Mouse (Mus musculus): ENCODE results near the gene Nav2.

Gene Nav2

GRCm38 (mm10) chr7:49000816-49001215 lies 92.3 kb downstream of the Nav2 start:
- DNase-seq (ENCODE audit: low spot score in 2 of 2) = peak; percentile 53 to 73

GRCm38 (mm10) chr7:49004402-49004801 lies 95.9 kb downstream of the Nav2 start:
- no peak for DNase-seq (ENCODE audit: low spot score in 2 of 2)

- no peak for DNase-seq (ENCODE audit: low spot score in 2 of 2)
Observed at GRCm38 (mm10) chr7:49006886-49007285, 98.4 kb downstream of the Nav2 start.

GRCm38 (mm10) chr7:49010739-49011138 lies 102.2 kb downstream of the Nav2 start:
- no peak for DNase-seq (ENCODE audit: low spot score in 2 of 2)

- DNase-seq (ENCODE audit: low spot score in 2 of 2) = no peak
Observed at GRCm38 (mm10) chr7:49012027-49012426, 103.5 kb downstream of the Nav2 start.

- no peak for DNase-seq (ENCODE audit: low spot score in 2 of 2)
Observed at GRCm38 (mm10) chr7:49014480-49014879, 106.0 kb downstream of the Nav2 start.

GRCm38 (mm10) chr7:49015297-49015696 lies 106.8 kb downstream of the Nav2 start:
- DNase-seq (ENCODE audit: low spot score in 2 of 2) = no peak

GRCm38 (mm10) chr7:49016088-49016487 lies 107.6 kb downstream of the Nav2 start:
- no peak for DNase-seq (ENCODE audit: low spot score in 2 of 2)

GRCm38 (mm10) chr7:49017794-49018193 lies 109.3 kb downstream of the Nav2 start:
- DNase-seq (ENCODE audit: low spot score in 2 of 2) = no peak

- no peak for DNase-seq (ENCODE audit: low spot score in 2 of 2)
Observed at GRCm38 (mm10) chr7:49018478-49018914, 110.0 kb downstream of the Nav2 start.

- DNase-seq (ENCODE audit: low spot score in 2 of 2) = no peak
Observed at GRCm38 (mm10) chr7:49025026-49025815, 116.7 kb downstream of the Nav2 start.

- DNase-seq (ENCODE audit: low spot score in 2 of 2) = no peak
Observed at GRCm38 (mm10) chr7:49025991-49026390, 117.5 kb downstream of the Nav2 start.

- DNase-seq (ENCODE audit: low spot score in 2 of 2) = no peak
Observed at GRCm38 (mm10) chr7:49026466-49026865, 118.0 kb downstream of the Nav2 start.

GRCm38 (mm10) chr7:49029282-49030012 lies 120.9 kb downstream of the Nav2 start:
- DNase-seq (ENCODE audit: low spot score in 2 of 2) = no peak

- no peak for DNase-seq (ENCODE audit: low spot score in 2 of 2)
Observed at GRCm38 (mm10) chr7:49032216-49032615, 123.7 kb downstream of the Nav2 start.

GRCm38 (mm10) chr7:49034253-49034652 lies 125.7 kb downstream of the Nav2 start:
- DNase-seq (ENCODE audit: low spot score in 2 of 2) = no peak

GRCm38 (mm10) chr7:49040163-49040562 lies 131.6 kb downstream of the Nav2 start:
- no peak for DNase-seq (ENCODE audit: low spot score in 2 of 2)

- DNase-seq (ENCODE audit: low spot score in 2 of 2) = no peak
Observed at GRCm38 (mm10) chr7:49041334-49042070, 133.0 kb downstream of the Nav2 start.

GRCm38 (mm10) chr7:49045499-49046346 lies 137.2 kb downstream of the Nav2 start:
- DNase-seq (ENCODE audit: low spot score in 2 of 2) = no peak

- no peak for DNase-seq (ENCODE audit: low spot score in 2 of 2)
Observed at GRCm38 (mm10) chr7:49046347-49046989, 138.0 kb downstream of the Nav2 start.

- no peak for DNase-seq (ENCODE audit: low spot score in 2 of 2)
Observed at GRCm38 (mm10) chr7:49047336-49047735, 138.8 kb downstream of the Nav2 start.

All from right cerebral cortex, postnatal 36 days (tissue).